9 mouse cellular contexts compared by ENCODE assay signal in genomic region chr7:141432741-141433516, GRCm38 (mm10). TPM values are rescaled to one million over a fixed set of nuclear protein-coding genes. Genes with fewer than 3 reads are reported as not detected.
DNase-seq lines count a peak whose midpoint lies in the region; ATAC-seq and TF ChIP-seq lines count a peak whose summit lies in the region.
"Had no signal": no experiment of that assay in that cellular context is flagged by ENCODE, and none has a peak within 500 bp of the region (broad histone marks: within the 10 kb centered on the region; RNA-seq: fewer than 3 reads in every experiment).

No protein-coding gene starts in this region.

- peaks cover 3% of the 10 kb centered on the region; the same call in 1 of the 2 replicates for H3K27me3 ChIP-seq in G1E (ENCODE audit: insufficient read depth, low read length)
- no peaks in the 10 kb centered on the region for H3K27me3 ChIP-seq in kidney, postnatal 0 days (ENCODE audit: insufficient read depth, low read length)

- TF ChIP-seq CTCF in G1E (IDR thresholded peaks at IDR 0.05; ENCODE audit: low read depth, low read length), result no peak
- no peak for TF ChIP-seq CTCF in kidney, postnatal 0 days (IDR thresholded peaks at IDR 0.05; ENCODE audit: low read depth)

- DNase-seq in gastrocnemius, postnatal 14 days, result peak; percentile 63
- no peak for DNase-seq in gastrocnemius, postnatal 10 days
- DNase-seq in G1E (ENCODE audit: low spot score), result no peak
- peak; percentile 87 to 92 for DNase-seq in cerebellum, postnatal 14 days
- DNase-seq in kidney, postnatal 0 days (ENCODE audit: low spot score), result no peak
- no peak for DNase-seq in natural killer cell, adult 2 months (ENCODE audit: low spot score in 2 of 2)
- DNase-seq in urinary bladder, postnatal 4 days (ENCODE audit: low spot score in 2 of 2), result no peak

- H3K36me3 ChIP-seq in G1E (replicated peaks), result peaks cover 68% of the 10 kb centered on the region
- peaks cover 23% of the 10 kb centered on the region; the same call in 1 of the 2 replicates for H3K36me3 ChIP-seq in kidney, postnatal 0 days (ENCODE audit: insufficient read depth, low read length)

- ATAC-seq in G1E (ENCODE audit: extremely low read depth, insufficient number of reproducible peaks, low FRiP score, poor library complexity, severe bottlenecking), result no peak
- ATAC-seq in kidney, postnatal 0 days (replicated peaks; ENCODE audit: low FRiP score, low read depth), result no peak
- ATAC-seq in inflammation-experienced regulatory T-cells, adult 6 months, result no peak

- H3K9me3 ChIP-seq in G1E (replicated peaks), result no peaks in the 10 kb centered on the region
- no peaks in the 10 kb centered on the region for H3K9me3 ChIP-seq in kidney, postnatal 0 days (replicated peaks; ENCODE audit: low read length)

- no peak overlapping the region for H3K27ac ChIP-seq in kidney, postnatal 0 days

- WGBS in kidney, postnatal 0 days, result 72% methylated on average over 6 of the region's 6 CpGs

- no peak overlapping the region for H3K4me2 ChIP-seq in kidney, postnatal 0 days (ENCODE audit: low read length)

- peak overlapping the region; percentile 25; the same call in 1 of the 2 replicates for H3K4me3 ChIP-seq in G1E (ENCODE audit: low read depth, low read length)
- no peak overlapping the region for H3K4me3 ChIP-seq in kidney, postnatal 0 days (replicated peaks; ENCODE audit: low read depth, low read length)

- H3K4me1 ChIP-seq in G1E (ENCODE audit: insufficient read depth, low read depth, low read length), result peaks cover 86% of the 10 kb centered on the region
- peaks cover 21% of the 10 kb centered on the region for H3K4me1 ChIP-seq in kidney, postnatal 0 days (replicated peaks; ENCODE audit: insufficient read depth, low read length)

- intact Hi-C loops in gastrocnemius, postnatal 14 days (cut with DNase I; ENCODE audit: low total_unique reads), result no loop called here

- H3K9ac ChIP-seq in kidney, postnatal 0 days (ENCODE audit: low read depth, low read length), result 0 out of 2 replicates have a peak overlapping the region, but pooled peaks have one; percentile 8

RNA-seq across cellular contexts. Expression of gene Cend1, which starts 3.6 kb away (rescaled TPM):
- under 1 TPM; 0.47 to 0.82 TPM for total RNA-seq in gastrocnemius, postnatal 14 days (2021)
- 1 to 10 TPM in 1 of 2 experiments, under 1 TPM in 1; 0.66 to 1.4 TPM for total RNA-seq in gastrocnemius, postnatal 10 days (2021)
- total RNA-seq in G1E (2014; fragmentation: Nextera tagmentation) (not detected in 2 replicates), G1E (2017) (not detected in 2 replicates)
- polyA plus RNA-seq in G1E (2012), result not detected in 2 replicates
- polyA plus RNA-seq in kidney, postnatal 0 days (2015; fragmentation: Nextera tagmentation; extraction: Ambion mirVana), result 2.2 and 2.3 TPM in 2 replicates
- polyA plus RNA-seq in inflammation-experienced regulatory T-cells, adult 6 months (2017; shearing (Covaris generic)), result 1 to 10 TPM in 1 of 3 experiments, not detected in 2; 1.7 TPM
- total RNA-seq: hematopoietic stem cell, adult 5-6 weeks had no signal

RNA-seq across cellular contexts. Expression of gene Slc25a22, which starts 4.8 kb away (rescaled TPM):
- total RNA-seq in gastrocnemius, postnatal 14 days (2021), result 10 to 100 TPM; 14.8 to 32.4 TPM
- total RNA-seq in gastrocnemius, postnatal 10 days (2021), result 10 to 100 TPM; 14.5 to 25.7 TPM
- total RNA-seq in G1E (2014; fragmentation: Nextera tagmentation) (16.3 and 20.8 TPM in 2 replicates), G1E (2017) (3.7 and 3.8 TPM in 2 replicates)
- polyA plus RNA-seq in G1E (2012), result 51.8 and 54.9 TPM in 2 replicates
- 15.8 and 17.3 TPM in 2 replicates for polyA plus RNA-seq in kidney, postnatal 0 days (2015; fragmentation: Nextera tagmentation; extraction: Ambion mirVana)
- polyA plus RNA-seq in inflammation-experienced regulatory T-cells, adult 6 months (2017; shearing (Covaris generic)), result 10 to 100 TPM; 31.4 to 50.6 (median 32.0) TPM

RNA-seq across cellular contexts. Expression of gene Pidd1, which starts 10.9 kb away (rescaled TPM):
- under 1 TPM; 0.55 to 0.75 TPM for total RNA-seq in gastrocnemius, postnatal 14 days (2021)
- 1 to 10 TPM; 2.4 to 3.2 TPM for total RNA-seq in gastrocnemius, postnatal 10 days (2021)
- total RNA-seq in G1E (2014; fragmentation: Nextera tagmentation) (22.9 and 29.6 TPM in 2 replicates), G1E (2017) (8.8 and 8.9 TPM in 2 replicates)
- polyA plus RNA-seq in G1E (2012), result 40.1 and 59.6 TPM in 2 replicates
- polyA plus RNA-seq in kidney, postnatal 0 days (2015; fragmentation: Nextera tagmentation; extraction: Ambion mirVana), result 3.6 and 5.1 TPM in 2 replicates
- polyA plus RNA-seq in inflammation-experienced regulatory T-cells, adult 6 months (2017; shearing (Covaris generic)), result 10 to 100 TPM in 2 of 3 experiments, 1 to 10 TPM in 1; 5.8 to 11.5 (median 10.3) TPM

RNA-seq across cellular contexts. Expression of gene Rplp2, which starts 14.2 kb away (rescaled TPM):
- total RNA-seq in gastrocnemius, postnatal 14 days (2021), result 100 to 1,000 TPM; 730 to 819 TPM
- 1,000 to 10,000 TPM in 1 of 2 experiments, 100 to 1,000 TPM in 1; 886 to 1,008 TPM for total RNA-seq in gastrocnemius, postnatal 10 days (2021)
- total RNA-seq in G1E (2014; fragmentation: Nextera tagmentation) (939 and 1,045 TPM in 2 replicates), G1E (2017) (1,867 and 2,370 TPM in 2 replicates)
- 5,272 and 6,746 TPM in 2 replicates for polyA plus RNA-seq in G1E (2012)
- polyA plus RNA-seq in kidney, postnatal 0 days (2015; fragmentation: Nextera tagmentation; extraction: Ambion mirVana), result 1,479 and 1,595 TPM in 2 replicates
- polyA plus RNA-seq in inflammation-experienced regulatory T-cells, adult 6 months (2017; shearing (Covaris generic)), result 1,000 to 10,000 TPM; 2,239 to 3,896 (median 3,389) TPM

RNA-seq across cellular contexts. Expression of gene Gatd1, which starts 19.0 kb away (rescaled TPM):
- 1 to 10 TPM; 6.2 to 9.6 TPM for total RNA-seq in gastrocnemius, postnatal 14 days (2021)
- total RNA-seq in gastrocnemius, postnatal 10 days (2021), result 10 to 100 TPM; 12.1 to 13.5 TPM
- total RNA-seq in G1E (2014; fragmentation: Nextera tagmentation), result 22.6 and 30.8 TPM in 2 replicates
- 23.8 and 23.9 TPM in 2 replicates for total RNA-seq in G1E (2017)
- polyA plus RNA-seq in G1E (2012), result 15.4 and 16.5 TPM in 2 replicates
- 50.0 and 52.0 TPM in 2 replicates for polyA plus RNA-seq in kidney, postnatal 0 days (2015; fragmentation: Nextera tagmentation; extraction: Ambion mirVana)
- 100 to 1,000 TPM in 1 of 3 experiments, 10 to 100 TPM in 2; 70.1 to 108 (median 91.4) TPM for polyA plus RNA-seq in inflammation-experienced regulatory T-cells, adult 6 months (2017; shearing (Covaris generic))

Comparison
In these comparisons a context has a peak if more than half of its experiments do, and no peak if none do; other contexts are left out.
1. DNase-seq: peak in gastrocnemius, postnatal 14 days (single experiment) and cerebellum, postnatal 14 days (2 of 2); none in gastrocnemius, postnatal 10 days (single experiment), G1E (single experiment), kidney, postnatal 0 days (single experiment), natural killer cell, adult 2 months (0 of 2) and urinary bladder, postnatal 4 days (0 of 2).